Mouse (Mus musculus) erythroblast, adult 5-6 weeks (primary cell): ENCODE data around the gene Pak1ip1. TPM values are rescaled to one million over a fixed set of nuclear protein-coding genes. Genes with fewer than 3 reads are reported as not detected.
A peak's percentile ranks its signal among the peaks of the same experiment; 100 is the strongest.

Experiments used
- ATAC-seq: replicated peaks from 2 replicates; pipeline ENCODE4 v1.8.0; 2016; ENCODE audit warnings: moderate number of reproducible peaks, mild to moderate bottlenecking, moderate TSS enrichment, inconsistent platforms; ENCODE audit not compliant: poor library complexity, low FRiP score, severe bottlenecking
- total RNA-seq, 2 experiments: library from RNA; stranded (forward) in 1 of 2; stranded (reverse) in 1 of 2; fragments of 150-400 nt in 1 of 2; fragments of 200-764, 138-1000 nt in 1 of 2; gene quantifications; 2 replicates each; pipeline versions ENCODE4 v1.2.3 to v1.2.4; 2015 to 2017; ENCODE audit warnings: low replicate concordance in 2 of 2

Gene Pak1ip1
- total RNA-seq, 2 experiments from 2014 or later: 25.0 to 54.3 TPM

DNA sequence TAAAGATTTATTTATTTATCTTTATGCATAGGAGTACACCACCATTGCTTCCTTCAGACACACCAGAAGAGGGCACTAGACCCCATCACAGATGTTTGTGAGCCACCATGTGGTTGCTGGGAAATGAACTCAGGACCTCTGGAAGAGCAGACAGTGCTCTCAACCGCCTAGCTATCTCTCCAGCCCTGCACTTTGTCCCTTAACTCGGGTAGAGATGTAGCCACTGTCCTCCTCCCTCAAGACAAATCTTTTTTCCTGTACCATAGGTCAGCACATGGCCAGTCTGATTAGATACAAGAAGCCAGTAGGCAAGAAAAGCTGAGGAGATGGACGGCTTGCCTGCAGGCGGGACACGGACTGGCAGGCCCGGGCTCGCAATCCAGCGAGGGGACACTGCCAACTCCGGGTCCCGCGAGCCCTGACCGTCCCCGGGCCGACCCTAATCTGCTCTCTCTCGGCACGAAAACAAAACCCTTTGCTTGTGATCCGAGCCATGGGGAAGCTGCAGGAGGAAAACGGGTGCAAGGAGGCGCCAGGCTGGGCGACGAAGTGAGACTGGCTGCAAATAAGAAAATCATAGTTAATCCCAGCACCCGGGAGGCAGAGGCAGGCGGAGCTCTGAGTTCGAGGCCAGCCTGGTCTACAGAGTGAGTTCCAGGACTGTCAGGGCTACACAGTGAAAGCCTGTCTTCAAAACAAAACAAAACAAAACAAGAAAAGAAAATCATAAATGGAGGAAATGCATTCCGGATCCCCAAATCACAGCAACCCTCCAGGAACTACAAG lies 490 bp upstream of the Pak1ip1 start:
- no peak for ATAC-seq

GRCm38 (mm10) chr13:41002001-41002400 lies 1.2 kb downstream of the Pak1ip1 start:
- ATAC-seq: no peak

DNA sequence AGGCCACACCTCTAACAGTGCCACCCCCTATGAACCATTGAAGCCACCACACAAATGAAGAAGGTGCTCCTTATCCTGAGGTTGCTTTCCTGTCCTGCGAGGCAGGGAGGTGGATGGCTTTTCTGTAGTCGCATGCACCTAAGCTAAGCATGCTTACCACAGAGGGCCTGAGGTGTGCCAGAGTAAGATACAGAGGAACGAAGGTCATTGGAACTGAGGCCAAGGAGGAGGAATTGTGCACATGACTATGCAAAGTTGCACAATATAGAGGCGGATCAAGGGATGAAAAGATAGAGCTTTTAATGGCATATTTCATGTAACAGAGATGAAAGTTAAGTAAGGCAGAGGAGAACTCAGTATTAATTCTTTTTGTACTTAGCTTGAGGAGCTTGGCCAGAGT lies 5.4 kb downstream of the Pak1ip1 start:
- no peak for ATAC-seq

GRCm38 (mm10) chr13:41008271-41008670 lies 7.4 kb downstream of the Pak1ip1 start:
- ATAC-seq: no peak

DNA sequence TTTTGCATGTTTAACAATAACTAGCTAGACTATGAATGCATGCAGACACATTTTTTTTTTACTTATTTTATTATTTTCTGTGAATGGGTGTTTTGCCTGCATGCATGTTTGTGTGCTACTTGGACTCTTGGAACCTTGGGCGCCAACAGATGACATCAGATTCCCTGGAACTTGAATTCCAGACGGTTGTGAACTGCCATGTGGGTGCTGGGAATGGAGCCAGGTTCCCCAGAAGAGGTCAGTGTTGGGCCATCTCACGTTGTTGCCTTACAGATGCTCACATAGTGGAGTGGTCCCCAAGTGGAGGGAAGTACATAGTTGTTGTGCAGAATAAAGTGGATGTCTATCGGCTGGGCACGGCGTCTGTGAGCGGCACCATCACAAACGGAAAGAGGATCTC lies 8.1 kb downstream of the Pak1ip1 start:
- no peak for ATAC-seq

DNA sequence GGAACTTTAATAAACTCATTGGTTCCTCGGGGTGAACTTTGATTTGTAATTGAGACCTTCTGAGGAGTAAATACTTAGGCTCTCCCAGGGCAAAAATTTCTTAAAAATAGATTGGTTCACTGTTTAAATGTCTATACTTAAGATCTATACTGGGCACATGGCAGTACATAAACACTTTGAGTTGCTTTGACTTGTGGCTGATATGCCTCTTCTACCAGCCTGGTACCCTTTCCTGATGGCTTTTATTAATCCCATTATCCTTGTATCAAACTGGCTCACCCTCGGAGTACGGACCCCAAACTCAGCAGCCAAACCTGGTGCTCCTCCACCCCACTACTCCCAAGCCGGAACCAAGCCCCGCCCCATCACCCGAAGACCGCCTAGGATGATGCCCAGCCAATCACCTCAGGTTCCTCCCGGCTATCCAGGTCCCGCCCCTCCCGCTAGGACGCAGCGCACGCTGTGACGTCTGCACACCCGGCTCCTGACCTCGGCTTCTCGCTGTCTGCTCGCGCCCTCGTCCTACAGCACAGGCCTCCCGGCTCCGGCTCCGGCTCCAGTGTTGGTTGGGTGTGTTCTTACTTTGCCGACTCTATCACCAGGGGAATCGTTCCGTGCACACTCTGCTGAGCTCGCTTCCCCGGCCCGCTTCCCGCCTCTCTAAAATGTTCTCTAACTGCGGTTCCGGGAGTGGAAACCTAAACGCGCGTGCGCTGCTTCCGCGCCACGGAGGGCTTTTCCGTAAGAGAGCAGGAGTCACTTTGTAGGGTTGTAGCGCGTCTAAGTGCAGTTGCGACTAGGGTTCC lies 15.2 kb downstream of the Pak1ip1 start, which contains the start of gene Tmem14c:
Gene Tmem14c, plus strand, starts transcription at position 464 of the 806 bp plus-strand sequence.
- ATAC-seq: peak; percentile 88

- ATAC-seq: 0 out of 2 replicates have a peak, but pooled peaks have one; percentile 11
Observed at GRCm38 (mm10) chr13:41016797-41017405, 16.1 kb downstream of the Pak1ip1 start.

- peak; percentile 48 for ATAC-seq
Observed at GRCm38 (mm10) chr13:41017832-41018231, 17.0 kb downstream of the Pak1ip1 start.

- ATAC-seq: no peak
Observed at GRCm38 (mm10) chr13:41018236-41018635, 17.4 kb downstream of the Pak1ip1 start.

GRCm38 (mm10) chr13:41018756-41019591 lies 18.2 kb downstream of the Pak1ip1 start:
- ATAC-seq: peak; percentile 44

DNA sequence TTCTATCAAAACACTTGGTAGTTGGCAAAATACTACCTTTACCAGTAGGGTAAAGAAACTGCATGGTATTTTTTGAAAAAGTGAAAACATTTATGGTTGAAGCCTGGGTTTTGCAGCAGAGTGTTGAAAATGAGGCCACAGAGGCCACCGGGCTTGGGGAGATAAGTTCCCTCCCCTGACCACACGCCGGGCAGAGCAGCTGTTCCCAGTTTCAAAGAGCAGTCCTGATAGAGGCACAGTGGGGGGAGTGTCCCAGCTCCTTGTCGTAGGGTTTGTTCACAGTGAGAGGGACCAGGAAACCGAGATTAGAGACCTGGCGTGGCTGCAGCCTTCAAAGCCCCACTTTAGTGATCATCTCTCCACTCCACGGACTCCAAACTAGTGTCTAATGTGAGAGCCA lies 19.7 kb downstream of the Pak1ip1 start:
- ATAC-seq: no peak

GRCm38 (mm10) chr13:41021607-41022006 lies 20.8 kb downstream of the Pak1ip1 start:
- ATAC-seq: no peak

- no peak for ATAC-seq
Observed at GRCm38 (mm10) chr13:41022099-41022498, 21.3 kb downstream of the Pak1ip1 start.

DNA sequence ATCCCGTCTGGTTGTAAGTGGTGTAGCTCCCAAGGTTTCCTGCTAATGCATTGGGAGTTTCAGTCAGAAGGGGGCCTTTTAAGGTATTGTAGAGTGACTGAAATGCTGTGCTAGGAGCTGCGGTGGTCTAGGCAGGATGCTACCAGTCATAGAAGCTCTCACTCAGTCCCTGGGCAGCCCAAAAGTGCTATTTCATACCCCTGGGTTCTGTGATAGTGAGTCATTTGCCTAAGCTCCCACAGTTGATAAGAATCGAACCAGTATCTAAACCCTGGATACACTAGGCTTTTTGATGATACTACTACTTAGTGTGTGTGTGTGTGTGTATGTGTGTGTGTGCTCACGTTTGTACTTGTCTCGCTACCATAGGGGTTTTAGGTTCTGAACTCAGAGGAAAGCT lies 29.3 kb downstream of the Pak1ip1 start:
- 0 out of 2 replicates have a peak, but pooled peaks have one; percentile 45 for ATAC-seq

DNA sequence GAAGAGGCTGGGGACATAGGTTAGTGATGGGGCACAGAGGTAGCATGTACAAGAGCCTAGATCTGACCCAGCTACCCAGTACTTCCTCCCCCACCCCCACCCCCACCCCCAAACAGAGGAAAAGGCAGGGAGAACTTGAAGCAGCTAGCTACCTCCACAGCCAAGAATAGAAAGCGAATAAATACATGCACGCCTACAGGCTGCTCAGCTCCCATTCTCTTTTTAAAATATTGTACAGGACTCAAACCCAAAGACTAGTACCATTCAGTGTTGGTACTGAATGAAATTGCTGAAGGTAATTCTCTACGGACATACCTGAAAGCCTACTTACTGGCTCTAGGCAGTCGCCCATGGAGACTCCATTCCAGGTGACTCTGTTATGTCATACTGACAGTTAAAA lies 41.7 kb downstream of the Pak1ip1 start:
- no peak for ATAC-seq

DNA sequence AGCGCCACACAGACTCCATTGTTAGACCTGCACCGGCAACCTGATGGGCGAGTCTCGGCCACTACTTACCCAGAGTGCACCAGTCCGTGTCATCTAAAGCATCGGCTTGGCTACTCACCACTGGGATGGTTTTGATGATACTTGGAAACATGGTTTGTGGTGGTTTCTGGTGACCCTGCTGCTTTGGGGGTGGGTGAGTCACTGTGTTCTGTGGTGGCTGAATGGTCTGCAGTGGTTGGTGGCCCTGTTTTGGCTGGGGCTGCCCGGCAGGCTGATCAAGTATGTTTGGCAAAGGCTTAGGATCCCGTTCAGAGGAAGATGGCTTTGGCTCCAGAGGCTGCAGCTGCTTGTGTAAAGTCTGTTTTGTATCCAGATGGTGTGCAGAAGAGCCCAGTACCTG lies 45.1 kb downstream of the Pak1ip1 start:
- no peak for ATAC-seq

DNA sequence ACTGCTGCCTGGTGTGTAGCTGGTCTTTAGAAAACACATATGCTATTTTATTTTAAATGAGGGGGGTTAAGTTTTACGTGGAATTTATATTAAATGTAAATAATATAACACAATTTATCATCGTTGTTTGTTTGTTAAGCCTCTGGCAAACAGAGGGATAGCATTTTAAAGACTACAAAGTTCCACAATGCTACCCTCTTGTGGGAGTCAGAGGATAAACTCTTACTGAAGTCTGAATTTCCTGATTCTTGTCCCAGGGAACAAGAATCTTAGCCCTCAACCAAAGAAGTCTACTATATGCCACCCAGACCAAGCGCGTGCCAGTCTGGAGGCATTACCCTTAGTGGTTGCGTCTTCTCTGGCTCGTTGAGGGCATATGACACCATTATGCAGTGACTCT lies 46.5 kb downstream of the Pak1ip1 start:
- ATAC-seq: no peak

DNA sequence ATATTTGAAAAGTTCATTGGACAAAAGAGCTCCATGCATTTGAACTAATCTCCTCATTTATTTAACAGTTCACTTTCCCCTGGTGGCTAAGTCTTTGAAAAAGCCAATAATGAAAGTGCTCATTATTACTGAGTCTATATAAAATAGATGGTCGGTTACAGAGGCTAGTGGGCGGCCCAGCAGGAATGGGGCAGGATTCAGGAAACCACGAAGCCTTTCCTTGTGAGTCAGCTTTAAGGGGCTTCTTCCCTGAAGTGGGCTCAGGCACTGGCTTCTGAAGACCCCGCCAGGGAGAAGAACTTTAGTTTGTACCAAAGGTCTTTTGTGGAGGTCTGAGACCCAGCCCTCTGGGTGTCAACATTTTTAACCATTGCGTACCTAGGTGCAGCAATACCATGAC lies 51.1 kb downstream of the Pak1ip1 start:
- no peak for ATAC-seq
